Mouse (Mus musculus) neural tube, embryonic 15.5 days (tissue): Measurements from ENCODE around the gene Usmg5. TPM values are rescaled to one million over a fixed set of nuclear protein-coding genes. Genes with fewer than 3 reads are reported as not detected.

Experiments
- polyA plus RNA-seq: library from polyadenylated mRNA; unstranded; fragments of >200 nt; fragmentation: Nextera tagmentation; extraction: Ambion mirVana; gene quantifications from 2 replicates; pipeline ENCODE4 v1.2.1, GENCODE M21; 2015

Usmg5 gene
- polyA plus RNA-seq, 1 experiment from 2014 or later: 1,925 TPM

Other genes with a start within 250 kb of the Usmg5 start
- gene Ina, start 75.9 kb downstream of the Usmg5 start, polyA plus RNA-seq: 385 and 491 TPM in 2 replicates
- 72.1 and 78.5 TPM in 2 replicates for gene Nt5c2, start 75.5 kb downstream of the Usmg5 start, polyA plus RNA-seq
- 31.0 and 34.5 TPM in 2 replicates for gene Pcgf6, start 39.7 kb downstream of the Usmg5 start, polyA plus RNA-seq
- gene Taf5, start 22.9 kb downstream of the Usmg5 start, polyA plus RNA-seq: 4.9 and 5.6 TPM in 2 replicates
- 4.8 and 5.7 TPM in 2 replicates for gene Pdcd11, start 121 bp upstream of the Usmg5 start, polyA plus RNA-seq
- 1.3 and 3.0 TPM in 2 replicates for gene Calhm2, start 47.6 kb upstream of the Usmg5 start, polyA plus RNA-seq
- gene Calhm1, start 53.6 kb upstream of the Usmg5 start, polyA plus RNA-seq: not detected in 2 replicates
- gene Calhm3, start 67.1 kb upstream of the Usmg5 start, polyA plus RNA-seq: 0.18 TPM in 1 of 2 replicates, not detected in the other
- 13.7 and 15.4 TPM in 2 replicates for gene Neurl1a, start 88.2 kb upstream of the Usmg5 start, polyA plus RNA-seq